ENCODE assay signal across 9 mouse cellular contexts in genomic region chr3:87562370-87562769, GRCm38 (mm10). TPM values are rescaled to one million over a fixed set of nuclear protein-coding genes. Genes with fewer than 3 reads are reported as not detected.
DNase-seq lines count a peak whose midpoint lies in the region; ATAC-seq and TF ChIP-seq lines count a peak whose summit lies in the region.
"Had no signal": no experiment of that assay in that cellular context is flagged by ENCODE, and none has a peak within 500 bp of the region (broad histone marks: within the 10 kb centered on the region; RNA-seq: fewer than 3 reads in every experiment).

No protein-coding gene starts in this region.

- peak; percentile 98 for TF ChIP-seq CTCF in gastrocnemius, adult 2 months (IDR thresholded peaks at IDR 0.05)
- TF ChIP-seq CTCF in kidney, postnatal 0 days (IDR thresholded peaks at IDR 0.05; ENCODE audit: low read depth), result peak; percentile 98

- H3K4me1 ChIP-seq in kidney, postnatal 0 days (replicated peaks; ENCODE audit: insufficient read depth, low read length), result no peaks in the 10 kb centered on the region
- H3K4me1 ChIP-seq in liver, embryonic 11.5 days (replicated peaks; ENCODE audit: control insufficient read depth, insufficient read depth, low read length), result 0 out of 2 replicates have a peak, but pooled peaks cover 5% of the 10 kb centered on the region

- no peak overlapping the region for H3K4me3 ChIP-seq in gastrocnemius, adult 2 months
- no peak overlapping the region for H3K4me3 ChIP-seq in kidney, postnatal 0 days (replicated peaks; ENCODE audit: low read depth, low read length)
- H3K4me3 ChIP-seq in liver, embryonic 11.5 days (ENCODE audit: low read depth, low read length), result no peak overlapping the region
- H3K4me3 ChIP-seq: limb, embryonic 12.5 days had no signal

- H3K36me3 ChIP-seq in kidney, postnatal 0 days (ENCODE audit: insufficient read depth, low read length), result no peaks in the 10 kb centered on the region
- no peaks in the 10 kb centered on the region for H3K36me3 ChIP-seq in liver, embryonic 11.5 days (ENCODE audit: control insufficient read depth, insufficient read depth, low read length)
- H3K36me3 ChIP-seq: limb, embryonic 12.5 days had no signal

- H3K27ac ChIP-seq in gastrocnemius, adult 2 months, result no peak overlapping the region
- no peak overlapping the region for H3K27ac ChIP-seq in kidney, postnatal 0 days
- H3K27ac ChIP-seq in liver, embryonic 11.5 days (ENCODE audit: low read depth, low read length), result no peak overlapping the region
- H3K27ac ChIP-seq: limb, embryonic 12.5 days had no signal

- no peak overlapping the region for H3K4me2 ChIP-seq in kidney, postnatal 0 days (ENCODE audit: low read length)
- no peak overlapping the region for H3K4me2 ChIP-seq in liver, embryonic 11.5 days
- H3K4me2 ChIP-seq: limb, embryonic 12.5 days had no signal

- H3K27me3 ChIP-seq in kidney, postnatal 0 days (ENCODE audit: insufficient read depth, low read length), result no peaks in the 10 kb centered on the region
- H3K27me3 ChIP-seq in liver, embryonic 11.5 days (replicated peaks; ENCODE audit: control insufficient read depth, insufficient read depth, low read length), result no peaks in the 10 kb centered on the region; the same call in 1 of the 2 replicates
- H3K27me3 ChIP-seq: limb, embryonic 12.5 days had no signal

- intact Hi-C loops in gastrocnemius, adult 2 months (cut with DNase I), result loop anchor here (1.0 to 5.0 kb wide), 2 partner anchors 35 to 54 kb away; partner anchors contain the start of gene Etv3

- ATAC-seq in kidney, postnatal 0 days (replicated peaks; ENCODE audit: low FRiP score, low read depth), result no peak
- ATAC-seq in liver, embryonic 11.5 days (replicated peaks; ENCODE audit: low FRiP score), result no peak

- no peak overlapping the region for H3K9ac ChIP-seq in kidney, postnatal 0 days (ENCODE audit: low read depth, low read length)
- no peak overlapping the region for H3K9ac ChIP-seq in liver, embryonic 11.5 days (ENCODE audit: low read depth, low read length)
- H3K9ac ChIP-seq: limb, embryonic 12.5 days had no signal

- WGBS in kidney, postnatal 0 days, result 1% methylated on average over 6 of the region's 6 CpGs
- WGBS in liver, embryonic 11.5 days, result 2% methylated on average over 6 of the region's 6 CpGs

- DNase-seq in 3T3-L1 (ENCODE audit: low read depth, low spot score) (peak; percentile 92), MEL-GATA-1-ER (ENCODE audit: extremely low read depth, low read depth) (peak; percentile 66)
- peak; percentile 83 to 90 for DNase-seq in cerebellum, adult 18-20 months
- peak; percentile 84 for DNase-seq in gastrocnemius, adult 2 months
- peak; percentile 87 for DNase-seq in kidney, postnatal 0 days (ENCODE audit: low spot score)
- peak; percentile 73 for DNase-seq in liver, embryonic 11.5 days (ENCODE audit: low spot score)
- DNase-seq in retina, postnatal 1 day, result peak; percentile 87
- peak; percentile 62 to 78 for DNase-seq in urinary bladder, adult 18-20 months (ENCODE audit: low spot score in 2 of 2)

- H3K9me3 ChIP-seq in kidney, postnatal 0 days (replicated peaks; ENCODE audit: low read length), result no peaks in the 10 kb centered on the region
- H3K9me3 ChIP-seq in liver, embryonic 11.5 days (ENCODE audit: control insufficient read depth, low read length), result no peaks in the 10 kb centered on the region
- H3K9me3 ChIP-seq: limb, embryonic 12.5 days had no signal

RNA-seq across cellular contexts. Expression of gene Etv3, which starts 37.2 kb away (rescaled TPM):
- 10 to 100 TPM in 1 of 2 experiments, 1 to 10 TPM in 1; 9.5 to 10.6 TPM for total RNA-seq in gastrocnemius, adult 2 months (2021)
- 10.2 and 10.9 TPM in 2 replicates for polyA plus RNA-seq in kidney, postnatal 0 days (2015; fragmentation: Nextera tagmentation; extraction: Ambion mirVana)
- 6.2 and 7.3 TPM in 2 replicates for polyA plus RNA-seq in liver, embryonic 11.5 days (2014; fragmentation: Nextera tagmentation; extraction: Ambion mirVana)

RNA-seq across cellular contexts. Expression of gene Arhgef11, which starts 55.0 kb away (rescaled TPM):
- 10 to 100 TPM; 16.5 to 17.3 TPM for total RNA-seq in gastrocnemius, adult 2 months (2021)
- 10.7 and 11.0 TPM in 2 replicates for polyA plus RNA-seq in kidney, postnatal 0 days (2015; fragmentation: Nextera tagmentation; extraction: Ambion mirVana)
- 6.3 and 7.6 TPM in 2 replicates for polyA plus RNA-seq in liver, embryonic 11.5 days (2014; fragmentation: Nextera tagmentation; extraction: Ambion mirVana)
